Mouse (Mus musculus) heart, postnatal 14 days (tissue): ENCODE measurements at regions not wholly inside any gene's neighbourhood (a gene's known extent, or its start where the extent isn't known, plus 50 kb on each side); places are given as distances from the start of the nearest gene placed in this dataset.

Experiments used
- DNase-seq, 2 experiments: peaks; one replicate each; pipeline ENCODE4 v3.0.0; 2021 to 2022
- intact Hi-C: fragments of 180-260 bp; cut with DNase I; formaldehyde crosslinking; loops from one replicate; pipeline ENCODE4 v1.15.1; 2025

DNA sequence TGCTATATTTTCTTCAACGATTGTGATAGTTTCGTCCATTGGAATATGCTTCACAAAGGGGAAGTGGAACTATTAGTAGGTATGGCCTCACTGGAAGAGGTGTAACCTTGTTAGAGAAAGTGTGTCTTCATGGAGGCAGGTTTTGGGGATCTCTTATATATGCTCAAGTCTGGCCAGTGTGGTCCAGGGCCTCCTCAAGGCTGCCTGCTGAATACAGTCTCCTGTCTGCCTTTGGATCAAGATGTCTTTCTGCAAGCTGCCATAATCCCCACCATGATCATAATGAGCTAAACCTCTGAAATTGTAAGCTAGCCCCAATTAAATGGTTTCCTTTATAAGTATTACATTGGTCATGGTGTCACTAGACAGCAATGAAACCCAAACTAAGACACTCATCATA lies 384.3 kb downstream of the Btbd3 start:
- intact Hi-C loops: no loop called here
- no peak for DNase-seq

- intact Hi-C loops: no loop called here
- DNase-seq: no peak
Observed at GRCm38 (mm10) chr2:138641335-138641734, 385.0 kb downstream of the Btbd3 start.

DNA sequence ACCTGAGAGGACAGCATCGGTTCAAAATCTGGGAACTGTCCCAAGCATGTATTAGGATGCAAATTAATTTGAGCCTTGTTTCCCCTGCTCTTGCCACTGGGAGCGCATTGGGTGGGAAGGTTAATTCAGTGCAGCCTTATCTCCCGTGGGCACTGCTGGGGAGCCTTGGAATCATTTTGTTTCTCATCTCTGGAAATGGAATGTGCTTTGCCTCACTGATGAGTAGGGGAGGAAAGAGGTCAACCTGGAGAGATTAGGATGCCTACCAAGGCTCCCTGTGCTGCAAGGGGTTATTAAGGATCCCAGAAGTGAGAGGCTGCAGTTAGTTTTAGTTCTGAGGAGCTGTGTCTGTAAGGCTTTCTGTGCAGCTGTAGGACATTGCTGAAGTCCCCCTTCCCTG lies 392.3 kb downstream of the Btbd3 start:
- no peak for DNase-seq
- intact Hi-C loops: no loop called here

DNA sequence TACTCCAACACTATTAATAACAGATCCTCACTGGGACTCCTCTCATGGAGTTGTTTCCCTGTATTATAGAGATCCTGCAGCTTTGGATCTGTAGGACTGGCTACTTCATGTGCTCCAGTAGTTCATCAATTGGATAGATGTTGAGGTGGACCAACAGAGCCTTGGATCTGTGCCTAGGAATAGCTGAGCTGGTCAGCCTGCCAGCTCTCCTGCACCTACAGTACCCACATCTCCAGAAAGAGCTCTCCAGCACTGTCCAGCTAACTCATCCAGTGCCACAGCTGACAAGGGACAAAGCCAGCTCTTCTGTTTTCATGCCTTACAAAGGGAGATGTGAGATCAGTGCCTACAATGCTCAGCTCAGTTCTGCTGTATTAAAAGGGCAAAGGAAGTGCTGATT lies 403.0 kb downstream of the Btbd3 start:
- intact Hi-C loops: no loop called here
- DNase-seq: no peak

GRCm38 (mm10) chr2:138670307-138670706 lies 413.9 kb downstream of the Btbd3 start:
- intact Hi-C loops: no loop called here
- no peak for DNase-seq

- no peak for DNase-seq
- intact Hi-C loops: no loop called here
Observed at GRCm38 (mm10) chr2:138674801-138675200, 418.4 kb downstream of the Btbd3 start.

DNA sequence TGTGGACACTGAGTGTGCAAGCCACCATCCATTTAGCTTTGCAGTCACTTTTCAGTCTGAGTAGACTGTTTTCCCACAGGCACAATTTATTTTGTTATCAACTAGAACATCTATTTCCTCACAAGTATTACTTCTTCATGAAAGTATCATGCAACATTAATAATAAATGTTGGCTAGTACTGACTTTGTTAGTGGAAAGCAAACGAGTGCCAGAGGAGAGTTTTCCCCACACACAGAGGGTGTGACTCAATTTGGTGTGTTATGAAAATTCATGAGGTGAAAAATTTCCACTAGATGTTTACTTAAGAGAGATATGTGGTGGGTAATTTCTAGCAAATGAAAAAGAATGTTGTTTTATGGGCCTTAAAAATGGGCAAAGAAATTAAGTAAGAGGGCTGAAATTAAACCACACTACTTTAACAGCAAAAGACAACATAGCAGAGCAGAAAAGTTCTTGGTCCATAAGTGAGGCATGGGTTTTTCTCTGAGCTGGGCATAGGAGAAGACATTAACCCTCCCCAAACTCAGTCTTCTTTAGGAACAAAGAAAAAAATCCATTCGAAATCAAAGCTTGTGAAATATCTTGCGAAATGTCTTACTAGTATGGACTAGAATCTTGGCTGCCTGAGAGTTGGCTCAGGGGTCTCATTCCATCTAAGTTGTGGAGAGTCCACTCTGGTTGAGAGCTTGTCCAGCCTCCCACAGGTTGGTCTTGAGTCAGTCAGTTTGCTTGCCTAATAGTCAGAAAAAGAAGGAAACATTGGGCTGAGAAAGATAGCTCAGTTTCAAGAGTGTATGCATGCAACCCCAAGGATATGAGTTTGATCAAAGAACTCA lies 419.1 kb downstream of the Btbd3 start:
- intact Hi-C loops: no loop called here
- DNase-seq: no peak

GRCm38 (mm10) chr2:138688140-138688871 lies 431.9 kb downstream of the Btbd3 start:
- no peak for DNase-seq
- intact Hi-C loops: no loop called here

- no peak for DNase-seq
- intact Hi-C loops: no loop called here
Observed at GRCm38 (mm10) chr2:138689497-138689896, 433.1 kb downstream of the Btbd3 start.

- DNase-seq: no peak
- intact Hi-C loops: no loop called here
Observed at GRCm38 (mm10) chr2:138702783-138703182, 446.4 kb downstream of the Btbd3 start.

- DNase-seq: no peak
- intact Hi-C loops: no loop called here
Observed at GRCm38 (mm10) chr2:138703943-138704541, 447.7 kb downstream of the Btbd3 start.

- no peak for DNase-seq
- intact Hi-C loops: no loop called here
Observed at GRCm38 (mm10) chr2:138708763-138709162, 452.4 kb downstream of the Btbd3 start.

- intact Hi-C loops: no loop called here
Observed at GRCm38 (mm10) chr2:138733846-138734245, 477.5 kb downstream of the Btbd3 start.

DNA sequence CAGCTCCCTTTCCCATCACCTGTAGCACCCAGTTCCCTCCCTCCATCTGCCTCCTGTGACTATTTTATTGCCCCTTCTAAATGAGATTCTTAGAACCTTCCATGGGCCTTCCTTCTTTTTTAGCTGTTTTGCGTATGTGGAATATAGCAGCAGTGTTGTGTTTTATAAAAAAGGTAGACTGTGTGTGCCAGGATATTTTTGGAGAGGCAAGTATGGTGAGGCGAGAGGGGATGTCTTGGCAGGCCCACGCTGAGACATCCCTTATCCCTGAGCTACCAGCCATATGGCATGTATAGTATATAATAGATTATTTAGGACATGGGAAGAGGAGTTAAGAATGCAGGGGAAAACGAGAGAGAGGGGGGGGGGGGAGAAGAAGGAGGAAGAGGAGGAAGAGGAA lies 488.4 kb downstream of the Btbd3 start:
- intact Hi-C loops: no loop called here

More at GRCm38 (mm10) chr2:138733846-138734245, 477.5 kb downstream of the Btbd3 start:
- DNase-seq: no peak

DNA sequence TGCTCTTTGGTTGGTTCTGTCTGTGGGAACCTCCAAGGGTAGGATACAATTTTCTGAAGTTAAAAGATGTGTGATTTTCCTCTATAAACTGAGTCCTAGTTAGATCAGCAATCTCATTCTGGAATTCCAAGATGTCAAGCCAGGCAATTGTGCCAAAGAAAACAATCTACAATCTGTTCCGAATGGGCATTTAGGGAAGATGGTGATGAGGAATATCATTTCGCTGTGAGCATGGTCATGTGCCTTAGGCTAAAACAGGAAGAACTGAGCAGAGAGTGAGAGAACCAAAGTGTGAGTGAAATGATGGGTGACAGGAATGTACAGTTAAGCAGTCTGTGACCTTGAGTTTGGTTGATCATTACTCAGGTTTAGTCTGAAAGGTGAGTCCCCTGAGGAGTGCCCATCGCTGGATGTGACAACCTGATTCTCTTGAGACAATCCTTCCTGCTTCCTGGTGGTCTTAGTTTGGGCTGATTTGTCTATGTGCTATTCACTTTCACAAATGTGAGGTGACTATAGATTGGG lies 504.1 kb downstream of the Btbd3 start:
- DNase-seq: no peak
- intact Hi-C loops: no loop called here

More for the DNA sequence above, 488.4 kb downstream of the Btbd3 start:
- DNase-seq: no peak

DNA sequence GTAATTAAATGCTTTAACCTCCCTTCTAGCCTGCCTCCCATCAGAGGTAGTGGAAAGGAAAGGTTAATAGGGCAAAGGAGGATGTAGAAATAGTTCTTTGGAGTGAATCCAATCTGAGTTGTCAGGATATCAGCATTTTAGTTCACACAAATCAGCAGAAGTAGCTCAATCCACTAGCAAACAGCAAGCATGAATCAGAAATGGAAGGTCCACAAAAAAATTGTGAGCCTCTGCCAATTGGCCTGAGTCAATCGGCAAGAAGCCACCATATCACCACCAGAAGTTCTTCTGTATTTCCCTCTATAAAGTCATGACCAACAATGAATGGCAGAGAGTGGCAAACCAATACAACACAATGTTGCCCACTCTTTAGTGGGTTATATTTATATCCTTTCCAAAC lies 505.0 kb downstream of the Btbd3 start:
- no peak for DNase-seq
- intact Hi-C loops: no loop called here

- intact Hi-C loops: no loop called here
- no peak for DNase-seq
Observed at GRCm38 (mm10) chr2:138766275-138766842, 510.0 kb downstream of the Btbd3 start.

DNA sequence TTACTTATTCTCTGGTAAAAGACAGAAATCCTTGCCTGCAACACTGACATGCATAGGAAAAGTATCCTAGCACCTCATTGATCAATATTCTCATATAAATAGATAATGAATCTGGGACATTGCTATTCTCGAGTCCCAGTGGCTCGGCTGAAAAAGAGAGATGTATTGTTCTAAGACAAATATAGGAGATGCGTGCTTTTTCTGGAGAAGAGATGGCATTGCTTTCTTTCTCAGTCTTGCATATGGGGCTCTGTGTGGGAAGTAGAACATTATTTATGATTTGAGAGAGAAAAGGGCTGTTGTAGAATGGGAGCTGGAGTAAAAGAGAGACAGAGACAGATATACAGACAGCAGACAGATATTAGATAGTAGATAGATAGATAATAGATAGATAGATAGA lies 527.4 kb downstream of the Btbd3 start:
- intact Hi-C loops: no loop called here
- no peak for DNase-seq

GRCm38 (mm10) chr2:138792711-138793450 lies 536.5 kb downstream of the Btbd3 start:
- intact Hi-C loops: no loop called here
- no peak for DNase-seq

DNA sequence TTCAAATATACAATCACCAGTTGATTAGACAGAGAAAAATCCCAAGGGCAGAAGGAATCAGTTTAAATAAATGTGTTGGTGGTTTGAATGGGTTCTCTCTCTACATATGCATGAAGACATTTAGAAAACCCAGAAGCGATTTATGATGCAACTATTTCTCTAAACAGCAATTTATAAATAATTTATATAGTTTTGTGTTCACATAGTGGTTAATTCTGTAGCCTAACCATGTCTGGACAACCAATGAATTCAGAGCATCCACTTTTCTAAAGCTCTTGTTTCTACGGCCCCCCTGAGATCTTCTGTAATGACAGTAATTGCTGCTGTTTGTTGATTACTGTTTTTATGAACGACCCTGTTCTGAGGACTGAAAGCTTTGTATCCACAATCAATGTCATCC lies 549.8 kb downstream of the Btbd3 start:
- intact Hi-C loops: no loop called here

More for the DNA sequence above, 549.8 kb downstream of the Btbd3 start:
- no peak for DNase-seq
